Mouse (Mus musculus) liver, adult 2 months (tissue): ENCODE measurements around the gene Mrpl34.

ENCODE experiments used
- CTCF ChIP-seq: fragments of 200-500 bp; IDR thresholded peaks from 2 replicates; pipeline ENCODE4 v1.5.1; 2011; ENCODE audit warnings: low read depth, low read length, control low read depth
- POLR2A ChIP-seq: fragments of 200-500 bp; IDR thresholded peaks from 2 replicates; pipeline ENCODE4 v1.6.1; 2011; ENCODE audit warnings: low read length, control low read depth; ENCODE audit not compliant: insufficient read depth; ENCODE audit errors: extremely low read depth

DNA sequence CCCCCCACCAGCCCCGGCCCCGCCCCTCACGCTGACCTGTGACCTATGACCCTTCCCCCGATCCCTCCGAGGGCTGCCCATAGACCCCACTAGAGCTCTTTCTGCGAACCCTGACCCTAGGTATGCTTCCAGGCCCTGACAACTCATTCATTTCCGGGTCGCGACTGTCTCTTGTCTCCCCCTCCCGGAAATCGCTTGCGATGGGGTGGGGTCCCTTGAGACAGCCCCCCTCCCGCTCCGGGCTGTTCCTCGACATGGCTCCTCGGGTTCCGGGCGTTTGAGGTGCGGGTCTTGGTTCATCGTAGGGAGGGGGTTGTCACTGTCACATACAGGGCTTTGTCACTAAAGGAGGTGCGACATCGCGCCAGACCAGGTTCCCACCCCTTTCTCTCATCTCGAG is 4.7 kb downstream of the Mrpl34 start:
- TF ChIP-seq CTCF (no peak), POLR2A (no peak)
